30 mouse cellular contexts compared by ENCODE assay signal in the genomic region with DNA sequence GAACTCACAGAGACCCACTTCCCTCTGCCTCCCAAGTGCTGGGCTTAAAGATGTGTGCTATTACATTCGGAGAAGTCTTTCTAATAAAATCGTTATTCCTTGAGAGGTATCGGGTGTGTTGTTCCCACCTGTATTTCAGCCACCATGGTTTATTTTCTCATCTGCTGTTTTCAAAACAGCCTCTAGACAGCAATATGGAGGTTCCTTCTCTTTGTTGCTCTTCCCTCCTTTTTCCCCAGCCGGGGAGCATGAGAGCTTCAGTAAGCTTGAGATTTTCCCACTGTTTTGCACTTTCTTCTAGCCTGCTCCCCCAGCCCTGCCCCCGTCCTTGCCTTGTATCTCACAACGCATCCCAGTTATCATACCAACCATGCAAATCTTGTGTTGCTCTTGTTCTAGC.
"Had no signal": no experiment of that assay in that cellular context is flagged by ENCODE, and none has a peak within 500 bp of the region (broad histone marks: within the 10 kb centered on the region; RNA-seq: fewer than 3 reads in every experiment).

No protein-coding gene starts in this region.

- H3K36me3 ChIP-seq: limb, embryonic 10.5 days; limb, embryonic 12.5 days; limb, embryonic 13.5 days; limb, embryonic 15.5 days; liver, embryonic 12.5 days; liver, embryonic 13.5 days; liver, embryonic 15.5 days; lung, embryonic 15.5 days; midbrain, embryonic 10.5 days; midbrain, embryonic 12.5 days; midbrain, embryonic 13.5 days had no signal

- H3K4me2 ChIP-seq: limb, embryonic 12.5 days; limb, embryonic 13.5 days; limb, embryonic 15.5 days; liver, embryonic 11.5 days; liver, embryonic 12.5 days; liver, embryonic 13.5 days; liver, embryonic 15.5 days; lung, embryonic 14.5 days; lung, embryonic 15.5 days; midbrain, embryonic 12.5 days; midbrain, embryonic 13.5 days had no signal

- H3K4me1 ChIP-seq: liver, embryonic 12.5 days; liver, embryonic 13.5 days; liver, embryonic 15.5 days; megakaryocyte, embryonic 14.5 days; midbrain, embryonic 12.5 days had no signal

- H3K27me3 ChIP-seq: limb, embryonic 12.5 days; limb, embryonic 15.5 days; liver, embryonic 12.5 days; liver, embryonic 13.5 days; liver, embryonic 15.5 days; lung, embryonic 15.5 days; megakaryocyte, embryonic 14.5 days; midbrain, embryonic 12.5 days; midbrain, embryonic 13.5 days had no signal

- H3K9ac ChIP-seq: limb, embryonic 12.5 days; limb, embryonic 13.5 days; limb, embryonic 15.5 days; liver, embryonic 12.5 days; liver, embryonic 13.5 days; liver, embryonic 14.5 days; liver, embryonic 15.5 days; liver, postnatal 0 days; lung, embryonic 14.5 days; lung, embryonic 15.5 days; midbrain, embryonic 12.5 days; midbrain, embryonic 13.5 days had no signal

- H3K4me3 ChIP-seq: left cerebral cortex, adult 2 months; limb, embryonic 10.5 days; limb, embryonic 12.5 days; limb, embryonic 13.5 days; limb, embryonic 15.5 days; liver, embryonic 12.5 days; liver, embryonic 13.5 days; liver, embryonic 15.5 days; lung, embryonic 15.5 days; megakaryocyte, embryonic 14.5 days; midbrain, embryonic 10.5 days; midbrain, embryonic 12.5 days; midbrain, embryonic 13.5 days; myocyte had no signal

- H3K27ac ChIP-seq: left cerebral cortex, adult 2 months; limb, embryonic 10.5 days; limb, embryonic 12.5 days; limb, embryonic 13.5 days; limb, embryonic 15.5 days; liver, embryonic 12.5 days; liver, embryonic 13.5 days; liver, embryonic 14.5 days; liver, embryonic 15.5 days; lung, embryonic 15.5 days; macrophage; midbrain, embryonic 10.5 days; midbrain, embryonic 12.5 days; midbrain, embryonic 13.5 days had no signal

- H3K9me3 ChIP-seq: limb, embryonic 10.5 days; limb, embryonic 12.5 days; limb, embryonic 13.5 days; liver, embryonic 12.5 days; liver, embryonic 13.5 days; liver, embryonic 15.5 days; lung, embryonic 15.5 days; midbrain, embryonic 10.5 days; midbrain, embryonic 12.5 days; midbrain, embryonic 13.5 days had no signal

- DNase-seq: left cerebral cortex, postnatal 4 days; liver; liver, embryonic 13.5 days; liver, postnatal 0 days; lung, adult 18-20 months; lung, adult 2 months; lung, embryonic 14.5 days; lung, postnatal 10 days; lung, postnatal 14 days; lung, postnatal 36 days; lung, postnatal 4 days; midbrain, embryonic 14.5 days had no signal

- ATAC-seq: liver, embryonic 12.5 days; liver, postnatal 0 days; lung, postnatal 0 days; midbrain, embryonic 13.5 days; midbrain, embryonic 16.5 days had no signal
